Mouse (Mus musculus) E14TG2a.4 (cell line): ENCODE data around the gene E2f2.

Source experiments
- H3K27me3 ChIP-seq: 2 replicates; pipeline ENCODE4 v1.6.1; 2014; ENCODE audit warnings: low read length, control low read depth; ENCODE audit not compliant: insufficient read depth
- H3K36me3 ChIP-seq: 2 replicates; pipeline ENCODE4 v1.6.1; 2014; ENCODE audit warnings: low read length, control low read depth; ENCODE audit not compliant: insufficient read depth
- H3K4me1 ChIP-seq: replicated peaks from 2 replicates; pipeline ENCODE4 v1.6.1; 2014; ENCODE audit warnings: low read depth, low read length, control low read depth
- H3K4me3 ChIP-seq: replicated peaks from 2 replicates; pipeline ENCODE4 v1.5.1; 2014; ENCODE audit warnings: mild to moderate bottlenecking, low read length
- H3K9me3 ChIP-seq: 2 replicates; pipeline ENCODE4 v1.6.1; 2014; ENCODE audit warnings: low read length, control low read depth
- CTCF ChIP-seq: conservative IDR thresholded peaks from 2 replicates; pipeline ENCODE4 v1.5.1; 2014; ENCODE audit warnings: low read length
- NANOG ChIP-seq: IDR thresholded peaks from 2 replicates; pipeline ENCODE4 v1.6.1; 2014; ENCODE audit warnings: borderline replicate concordance, low read length, mixed read lengths
- POU5F1 ChIP-seq: IDR thresholded peaks from 2 replicates; pipeline ENCODE4 v1.6.1; 2014; ENCODE audit warnings: low read length, borderline replicate concordance

The E2f2 gene

DNA sequence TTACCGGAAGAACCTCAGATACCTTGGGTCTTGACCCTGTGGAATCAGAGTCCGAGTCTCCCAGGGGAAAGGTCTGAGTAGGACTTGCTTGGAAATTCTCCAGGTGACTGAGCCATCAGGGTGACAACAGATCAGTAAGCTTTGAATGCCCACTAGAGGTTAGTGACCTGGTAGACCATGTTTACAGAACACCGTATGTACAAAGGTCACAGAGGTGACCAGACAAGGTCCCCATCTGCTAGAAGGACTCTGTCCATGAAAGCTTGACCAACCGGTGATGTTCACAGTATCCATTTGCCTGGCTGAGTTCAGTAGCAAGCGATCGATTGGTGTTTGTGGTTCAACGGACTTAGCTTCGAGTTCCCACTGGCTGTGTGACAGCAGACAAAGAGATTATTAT is 42.6 kb downstream of the E2f2 start:
- H3K4me1 ChIP-seq = peaks cover 24% of the 10 kb centered on the region
- no peaks in the 10 kb centered on the region for H3K9me3 ChIP-seq
- H3K27me3 ChIP-seq = peaks cover 9% of the 10 kb centered on the region; the same call in 1 of the 2 replicates
- no peak overlapping the region for H3K4me3 ChIP-seq
- TF ChIP-seq NANOG = no peak
- no peak for TF ChIP-seq CTCF
- no peak for TF ChIP-seq POU5F1
- H3K36me3 ChIP-seq = peaks cover 20% of the 10 kb centered on the region

DNA sequence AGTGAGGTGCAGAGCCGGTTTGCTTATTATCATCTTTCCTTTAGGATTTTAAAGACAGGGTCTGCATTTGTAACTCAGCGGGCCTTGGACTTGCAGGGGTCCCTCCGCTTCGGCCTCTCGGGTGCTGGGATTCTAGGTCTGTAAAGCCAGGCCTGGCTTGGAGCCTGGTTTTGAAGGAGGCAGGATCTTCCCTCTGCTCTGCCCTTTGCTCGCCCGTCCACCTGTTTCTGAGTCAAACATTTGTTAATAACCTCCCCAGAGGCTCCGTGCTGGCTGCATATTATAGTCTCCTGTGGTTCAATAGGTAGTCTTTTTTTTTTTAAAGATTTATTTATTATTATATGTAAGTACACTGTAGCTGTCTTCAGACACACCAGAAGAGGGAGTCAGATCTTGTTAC is 43.4 kb downstream of the E2f2 start:
- Histone ChIP-seq H3K36me3 (peaks cover 17% of the 10 kb centered on the region), H3K27me3 (peaks cover 9% of the 10 kb centered on the region; the same call in 1 of the 2 replicates), H3K9me3 (no peaks in the 10 kb centered on the region), H3K4me3 (no peak overlapping the region), H3K4me1 (peaks cover 32% of the 10 kb centered on the region)
- TF ChIP-seq CTCF (no peak), NANOG (no peak), POU5F1 (no peak)

DNA sequence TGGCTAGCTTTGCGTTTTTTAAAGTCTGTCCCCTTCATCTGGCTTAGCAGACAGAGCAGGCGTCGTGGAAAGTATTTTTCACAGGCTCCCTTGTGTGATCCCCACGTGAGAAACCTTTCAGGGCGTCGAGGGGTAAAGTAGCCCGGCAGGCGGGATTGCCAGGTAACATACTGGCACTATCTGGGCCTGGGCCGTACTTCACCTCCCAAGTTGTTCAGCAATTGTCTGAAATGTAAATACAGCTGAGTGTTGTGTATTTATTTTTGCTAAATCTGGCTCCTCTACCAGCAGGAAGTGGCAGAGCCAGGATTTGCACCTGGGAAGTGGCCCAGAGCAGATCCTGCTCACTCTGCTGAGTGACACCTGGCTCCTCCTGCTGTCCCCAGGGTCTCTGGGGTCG is 44.9 kb downstream of the E2f2 start:
- peaks cover 12% of the 10 kb centered on the region for H3K36me3 ChIP-seq
- H3K4me3 ChIP-seq = no peak overlapping the region
- H3K9me3 ChIP-seq = no peaks in the 10 kb centered on the region
- peaks cover 41% of the 10 kb centered on the region for H3K4me1 ChIP-seq
- H3K27me3 ChIP-seq = peaks cover 9% of the 10 kb centered on the region; the same call in 1 of the 2 replicates
- no peak for TF ChIP-seq POU5F1
- TF ChIP-seq CTCF = no peak
- TF ChIP-seq NANOG = no peak

GRCm38 (mm10) chr4:136218595-136219214 is 46.5 kb downstream of the E2f2 start:
- H3K4me1 ChIP-seq = peaks cover 55% of the 10 kb centered on the region
- TF ChIP-seq CTCF (no peak), NANOG (no peak)
- peak overlapping the region; percentile 48 for H3K4me3 ChIP-seq
- peaks cover 9% of the 10 kb centered on the region; the same call in 1 of the 2 replicates for H3K27me3 ChIP-seq
- peaks cover 12% of the 10 kb centered on the region for H3K36me3 ChIP-seq
- H3K9me3 ChIP-seq = no peaks in the 10 kb centered on the region

- no peaks in the 10 kb centered on the region for H3K9me3 ChIP-seq
- TF ChIP-seq NANOG (no peak), CTCF (no peak)
Observed at GRCm38 (mm10) chr4:136220133-136220775, 48.1 kb downstream of the E2f2 start.

DNA sequence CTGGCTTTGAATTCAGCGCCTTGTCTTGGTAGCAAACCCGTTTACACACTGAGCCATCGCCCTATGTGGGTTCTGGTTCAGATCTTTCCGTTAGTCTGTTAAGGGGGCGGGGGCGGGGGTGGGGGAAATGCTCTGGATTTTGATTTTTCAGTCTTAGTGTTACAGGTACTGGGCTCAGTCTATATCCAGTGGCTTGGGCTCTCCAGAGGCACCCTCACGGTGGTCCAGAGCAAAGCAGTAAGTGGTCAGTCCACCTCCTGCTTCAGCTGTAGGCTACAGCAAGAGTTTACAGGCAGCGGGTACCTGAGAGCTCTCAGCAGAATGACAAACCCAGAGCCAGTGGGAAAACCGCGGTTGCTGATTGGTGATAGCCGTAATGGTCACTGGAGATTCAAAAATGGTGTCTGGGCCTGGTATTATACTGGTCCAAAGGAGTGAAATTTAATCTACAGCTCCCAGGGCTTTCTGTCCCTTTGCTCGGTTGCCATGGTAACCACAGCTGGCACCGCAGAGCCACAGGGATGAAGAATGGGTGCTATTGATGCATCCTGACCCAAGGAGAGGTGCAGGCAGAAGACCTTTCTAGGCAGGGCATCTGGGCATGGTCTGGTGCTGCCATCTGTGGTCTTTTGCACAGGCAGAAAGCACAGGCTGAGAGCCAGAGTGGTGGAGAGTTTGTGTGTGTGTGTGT is 51.5 kb downstream of the E2f2 start:
- Histone ChIP-seq H3K27me3 (no peaks in the 10 kb centered on the region), H3K4me1 (peaks cover 77% of the 10 kb centered on the region), H3K36me3 (peaks cover 11% of the 10 kb centered on the region; the same call in 1 of the 2 replicates), H3K9me3 (no peaks in the 10 kb centered on the region), H3K4me3 (no peak overlapping the region)
- TF ChIP-seq NANOG = no peak
- no peak for TF ChIP-seq CTCF
- no peak for TF ChIP-seq POU5F1

More at GRCm38 (mm10) chr4:136220133-136220775, 48.1 kb downstream of the E2f2 start:
- Histone ChIP-seq H3K36me3 (0 out of 2 replicates have a peak, but pooled peaks cover under 1% of the 10 kb centered on the region), H3K27me3 (peaks cover 9% of the 10 kb centered on the region; the same call in 1 of the 2 replicates), H3K4me3 (peak overlapping the region; percentile 51), H3K4me1 (peaks cover 71% of the 10 kb centered on the region)

- H3K36me3 ChIP-seq = peaks cover 13% of the 10 kb centered on the region
- H3K27me3 ChIP-seq = no peaks in the 10 kb centered on the region
- peaks cover 77% of the 10 kb centered on the region for H3K4me1 ChIP-seq
- H3K4me3 ChIP-seq = peak overlapping the region; percentile 60; the same call in 1 of the 2 replicates
- H3K9me3 ChIP-seq = no peaks in the 10 kb centered on the region
- TF ChIP-seq POU5F1 (no peak), CTCF (no peak), NANOG (no peak)
Observed at GRCm38 (mm10) chr4:136224240-136224559, 52.0 kb downstream of the E2f2 start.

GRCm38 (mm10) chr4:136224677-136225460 is 52.7 kb downstream of the E2f2 start:
- Histone ChIP-seq H3K36me3 (peaks cover 17% of the 10 kb centered on the region), H3K27me3 (no peaks in the 10 kb centered on the region), H3K4me1 (peaks cover 73% of the 10 kb centered on the region), H3K4me3 (peak overlapping the region; percentile 60), H3K9me3 (no peaks in the 10 kb centered on the region)
- no peak for TF ChIP-seq NANOG
- TF ChIP-seq POU5F1 = no peak
- TF ChIP-seq CTCF = no peak
